Mouse (Mus musculus): ENCODE data around the gene Prdx1. TPM values are rescaled to one million over a fixed set of nuclear protein-coding genes. Genes with fewer than 3 reads are reported as not detected.

Prdx1 gene
- polyA plus RNA-seq, 3 experiments from 2014 or later, result 680 to 1,098 (median 710) TPM

DNA sequence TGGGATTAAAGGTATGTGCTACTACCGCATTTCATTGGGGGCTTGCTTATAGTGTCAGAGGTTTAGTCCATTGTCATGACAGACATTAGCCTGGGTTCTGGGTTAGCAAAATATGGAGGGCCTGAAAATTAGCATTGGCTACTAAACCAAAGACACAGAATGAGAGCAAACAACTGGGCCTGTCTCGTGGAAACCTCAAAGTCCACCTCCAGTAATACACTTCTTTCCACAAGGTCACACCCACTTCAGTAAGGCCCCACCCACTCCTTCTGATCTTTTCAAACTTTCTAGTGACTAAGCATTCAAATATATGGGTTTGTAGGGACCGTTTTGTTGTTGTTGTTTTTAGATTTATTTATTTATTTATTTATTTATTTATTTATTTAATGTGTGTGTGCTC, 44.2 kb downstream of the Prdx1 start:
- no peak for ATAC-seq

DNA sequence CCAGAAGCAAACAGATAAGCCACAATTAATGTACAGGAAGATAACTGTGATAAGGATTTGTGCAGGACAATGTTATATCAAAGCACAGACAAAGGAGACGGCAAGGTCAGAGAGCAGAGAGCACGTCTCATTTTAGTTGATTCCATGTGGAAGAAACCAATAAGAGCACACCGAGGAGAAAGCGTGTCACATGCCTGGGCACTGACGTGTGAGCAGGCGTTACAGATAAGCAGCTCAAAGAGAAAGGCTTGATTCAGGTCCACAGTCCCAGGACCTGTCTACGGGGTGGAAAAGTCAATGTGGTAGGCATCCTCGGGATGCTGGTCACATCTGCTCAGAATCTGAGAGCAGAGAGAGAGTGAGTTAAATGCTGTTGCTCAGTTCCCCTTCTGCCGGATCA, 45.7 kb downstream of the Prdx1 start:
- no peak for ATAC-seq

DNA sequence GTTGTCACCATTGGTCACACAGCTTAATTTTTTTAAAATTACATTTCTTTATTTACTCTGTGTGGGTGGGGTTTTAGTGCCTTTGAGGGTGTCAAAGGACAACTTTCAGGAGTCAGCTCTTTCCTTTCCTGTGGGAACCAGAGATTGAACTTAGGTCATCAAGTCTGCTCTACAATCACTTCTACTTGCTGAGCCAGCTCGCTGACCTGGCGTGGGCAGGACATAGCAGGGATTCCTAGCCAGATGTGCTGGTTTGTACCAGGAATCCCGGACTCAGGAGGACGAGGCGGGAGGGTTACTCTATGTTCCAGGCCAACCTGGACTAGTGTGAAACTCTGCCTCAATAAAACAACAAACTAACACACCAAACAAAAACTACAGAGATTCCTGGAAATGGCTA, 47.0 kb downstream of the Prdx1 start:
- ATAC-seq, result no peak

DNA sequence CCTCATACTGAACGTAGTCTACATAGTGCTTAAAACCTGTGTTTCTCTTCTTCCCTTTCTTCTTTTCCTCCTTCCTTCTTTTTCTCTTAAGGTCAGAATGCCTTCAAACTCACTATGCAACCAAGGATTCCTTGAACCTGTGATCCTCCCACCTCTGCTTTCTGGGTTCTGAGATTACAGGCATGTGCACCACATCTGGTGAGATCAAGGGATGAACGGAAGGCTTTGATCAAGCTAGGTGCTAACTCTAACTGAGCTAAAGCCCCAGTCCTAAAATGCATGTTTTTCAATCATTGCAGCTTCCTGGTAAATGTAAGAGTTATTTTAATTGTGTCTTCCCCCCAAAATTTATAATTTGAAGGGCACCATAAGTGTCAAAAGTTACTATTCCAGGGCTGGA, 49.7 kb downstream of the Prdx1 start:
- no peak for ATAC-seq

DNA sequence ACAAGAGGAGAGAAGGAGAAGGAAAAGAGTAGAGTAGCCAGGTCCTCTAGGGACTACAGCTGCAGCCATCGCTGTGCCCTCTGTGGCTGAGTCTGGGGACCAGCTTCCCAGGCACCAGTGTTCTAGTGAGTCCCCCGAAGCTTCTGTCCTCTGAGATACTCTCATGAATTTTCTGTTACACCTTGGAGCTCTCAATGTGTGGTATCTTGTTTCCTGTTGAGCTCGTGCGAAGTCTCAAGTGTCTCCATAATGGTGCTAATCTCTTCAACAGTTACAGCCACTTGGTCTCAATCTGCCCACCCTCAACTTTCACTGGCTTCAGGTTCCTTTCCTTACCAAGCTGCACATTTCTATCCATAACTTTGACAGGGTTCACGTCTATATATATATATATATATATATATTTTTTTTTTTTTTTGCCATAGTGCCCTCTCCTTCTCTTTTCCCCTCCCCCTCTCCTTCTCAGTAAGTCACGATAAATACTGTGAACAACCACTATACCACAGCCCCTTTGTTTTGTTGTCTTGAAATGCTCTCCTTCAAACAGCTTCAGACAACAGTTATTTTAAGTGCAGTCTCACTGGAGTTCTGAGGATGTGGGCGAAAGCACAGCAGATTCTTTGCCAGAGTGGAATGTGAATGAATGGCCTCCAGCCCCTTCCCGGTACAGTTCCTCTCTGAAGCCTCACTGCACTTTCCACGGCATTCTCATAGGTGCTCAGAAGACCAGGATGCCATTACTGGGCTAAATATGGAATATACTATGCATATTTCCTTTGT, 53.8 kb downstream of the Prdx1 start:
- no peak for ATAC-seq

DNA sequence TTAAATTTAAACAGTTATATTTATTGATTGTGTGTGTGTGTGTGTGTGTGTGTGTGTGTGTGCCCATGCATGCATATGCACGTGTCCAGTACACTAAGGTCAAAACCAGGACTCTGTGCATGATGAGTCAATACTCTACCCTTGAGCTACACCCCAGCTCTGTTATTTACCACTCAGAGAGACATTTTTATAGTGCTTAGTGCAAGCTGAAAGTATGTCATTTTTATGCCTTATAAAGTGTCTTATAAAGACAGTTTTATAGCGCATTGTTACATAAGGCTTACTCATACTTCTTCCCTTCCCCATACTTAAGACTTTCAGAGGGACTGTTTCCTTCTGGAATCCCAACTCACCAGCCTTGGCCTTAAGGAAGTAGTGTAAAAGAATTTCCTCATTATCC, 64.4 kb downstream of the Prdx1 start:
- no peak for ATAC-seq

Other genes starting within 250 kb of the Prdx1 start
- 1 to 10 TPM; 4.5 to 5.5 (median 4.7) TPM for gene Mast2, start 221.4 kb upstream of the Prdx1 start, polyA plus RNA-seq (2017; shearing (Covaris generic))
- 10 to 100 TPM in 2 of 3 experiments, 1 to 10 TPM in 1; 8.9 to 14.9 (median 13.3) TPM for gene Ipp, start 178.0 kb upstream of the Prdx1 start, polyA plus RNA-seq (2017; shearing (Covaris generic))
- 10 to 100 TPM; 25.4 to 29.3 (median 26.3) TPM for gene Tmem69, start 129.6 kb upstream of the Prdx1 start, polyA plus RNA-seq (2017; shearing (Covaris generic))
- gene Gpbp1l1, start 127.9 kb upstream of the Prdx1 start, polyA plus RNA-seq (2017; shearing (Covaris generic)), result 100 to 1,000 TPM in 1 of 3 experiments, 10 to 100 TPM in 2; 94.8 to 100 (median 95.0) TPM
- 10 to 100 TPM in 2 of 3 experiments, 1 to 10 TPM in 1; 8.5 to 18.5 (median 16.4) TPM for gene Ccdc17, start 88.9 kb upstream of the Prdx1 start, polyA plus RNA-seq (2017; shearing (Covaris generic))
- gene Nasp, start 57.6 kb upstream of the Prdx1 start, polyA plus RNA-seq (2017; shearing (Covaris generic)), result 10 to 100 TPM; 40.6 to 99.0 (median 47.2) TPM
- 100 to 1,000 TPM; 297 to 370 (median 348) TPM for gene Akr1a1, start 33.9 kb upstream of the Prdx1 start, polyA plus RNA-seq (2017; shearing (Covaris generic))
- 1 to 10 TPM; 4.5 to 8.3 (median 5.2) TPM for gene Mmachc, start 22.9 kb downstream of the Prdx1 start, polyA plus RNA-seq (2017; shearing (Covaris generic))
- gene Ccdc163, start 23.0 kb downstream of the Prdx1 start, polyA plus RNA-seq (2017; shearing (Covaris generic)), result 10 to 100 TPM; 29.3 to 64.8 (median 54.4) TPM
- gene Tesk2, start 35.4 kb downstream of the Prdx1 start, polyA plus RNA-seq (2017; shearing (Covaris generic)), result 1 to 10 TPM; 3.0 to 4.3 (median 4.1) TPM
- gene Toe1, start 122.1 kb downstream of the Prdx1 start, polyA plus RNA-seq (2017; shearing (Covaris generic)), result 10 to 100 TPM; 25.5 to 32.7 (median 29.7) TPM
- 10 to 100 TPM in 2 of 3 experiments, 1 to 10 TPM in 1; 9.9 to 16.6 (median 15.1) TPM for gene Mutyh, start 122.2 kb downstream of the Prdx1 start, polyA plus RNA-seq (2017; shearing (Covaris generic))
- under 1 TPM in 2 of 3 experiments, not detected in 1; 0.32 to 0.74 TPM for gene Hpdl, start 136.2 kb downstream of the Prdx1 start, polyA plus RNA-seq (2017; shearing (Covaris generic))
- under 1 TPM in 2 of 3 experiments, not detected in 1; 0.05 to 0.06 TPM for gene Zswim5, start 191.8 kb downstream of the Prdx1 start, polyA plus RNA-seq (2017; shearing (Covaris generic))